Mouse (Mus musculus) liver, adult 2 months (tissue): ENCODE results near the gene Foxn2.

Experiments used
- CTCF ChIP-seq: fragments of 200-500 bp; IDR thresholded peaks from 2 replicates; pipeline ENCODE4 v1.5.1; 2011; ENCODE audit warnings: low read depth, low read length, control low read depth
- POLR2A ChIP-seq: fragments of 200-500 bp; IDR thresholded peaks from 2 replicates; pipeline ENCODE4 v1.6.1; 2011; ENCODE audit warnings: low read length, control low read depth; ENCODE audit not compliant: insufficient read depth; ENCODE audit errors: extremely low read depth

- TF ChIP-seq POLR2A (no peak), CTCF (no peak)
These were observed 68.5 kb downstream of the Foxn2 start for GRCm38 (mm10) chr17:88508846-88509508.
